Mouse (Mus musculus): ENCODE measurements around the gene 1700022I11Rik. TPM values are rescaled to one million over a fixed set of nuclear protein-coding genes. Genes with fewer than 3 reads are reported as not detected.

1700022I11Rik gene
- polyA plus RNA-seq, 1 experiment from 2014 or later, result 0.47 TPM

GRCm38 (mm10) chr4:42933630-42934029 lies 35.8 kb upstream of the 1700022I11Rik start:
- whole genome bisulfite sequencing, result 11% methylated on average over 22 of the region's 22 CpGs
- ATAC-seq (peak; percentile 73; the same call in 1 of the 2 replicates), DNase-seq (ENCODE audit: low spot score) (peak; percentile 61)
- H3K27me3 ChIP-seq (replicated peaks; ENCODE audit: control insufficient read depth, insufficient read depth, low read length), result no peaks in the 10 kb centered on the region
- H3K27ac ChIP-seq (ENCODE audit: low read depth, low read length), result no peak overlapping the region
- no peak overlapping the region; the same call in 1 of the 2 replicates for H3K9ac ChIP-seq (ENCODE audit: low read length)
- peak overlapping the region; percentile 40 for H3K4me2 ChIP-seq (ENCODE audit: low read length)
- no peaks in the 10 kb centered on the region for H3K9me3 ChIP-seq (replicated peaks; ENCODE audit: control insufficient read depth, low read length)
- H3K4me1 ChIP-seq (ENCODE audit: control insufficient read depth, insufficient read depth, low read length), result peaks cover 4% of the 10 kb centered on the region; the same call in 1 of the 2 replicates
- H3K4me3 ChIP-seq (ENCODE audit: low read depth, low read length), result no peak overlapping the region
- H3K36me3 ChIP-seq (ENCODE audit: control insufficient read depth, insufficient read depth, low read length), result no peaks in the 10 kb centered on the region

- H3K9me3 ChIP-seq (replicated peaks; ENCODE audit: control insufficient read depth, low read length), result no peaks in the 10 kb centered on the region
- no peak for ATAC-seq
- 0 out of 2 replicates have a peak, but pooled peaks cover 2% of the 10 kb centered on the region for H3K36me3 ChIP-seq (ENCODE audit: control insufficient read depth, insufficient read depth, low read length)
- H3K27me3 ChIP-seq (replicated peaks; ENCODE audit: control insufficient read depth, insufficient read depth, low read length), result no peaks in the 10 kb centered on the region
- 81% methylated on average over 7 of the region's 7 CpGs for WGBS
- DNase-seq (ENCODE audit: low spot score), result no peak
- H3K4me3 ChIP-seq (ENCODE audit: low read depth, low read length), result no peak overlapping the region
- H3K4me2 ChIP-seq (ENCODE audit: low read length), result no peak overlapping the region
- H3K4me1 ChIP-seq (ENCODE audit: control insufficient read depth, insufficient read depth, low read length), result peaks cover 15% of the 10 kb centered on the region
- no peak overlapping the region for H3K9ac ChIP-seq (ENCODE audit: low read length)
- H3K27ac ChIP-seq (ENCODE audit: low read depth, low read length), result no peak overlapping the region
Observed at GRCm38 (mm10) chr4:42941396-42941795, 28.0 kb upstream of the 1700022I11Rik start.

GRCm38 (mm10) chr4:42943341-42943740 lies 26.1 kb upstream of the 1700022I11Rik start:
- DNase-seq (ENCODE audit: low spot score) (peak; percentile 90), ATAC-seq (peak; percentile 66)
- Histone ChIP-seq H3K4me2 (ENCODE audit: low read length) (no peak overlapping the region), H3K9me3 (replicated peaks; ENCODE audit: control insufficient read depth, low read length) (no peaks in the 10 kb centered on the region), H3K9ac (ENCODE audit: low read length) (no peak overlapping the region), H3K27ac (ENCODE audit: low read depth, low read length) (peak overlapping the region; percentile 40; the same call in 1 of the 2 replicates), H3K27me3 (replicated peaks; ENCODE audit: control insufficient read depth, insufficient read depth, low read length) (no peaks in the 10 kb centered on the region), H3K4me1 (ENCODE audit: control insufficient read depth, insufficient read depth, low read length) (peaks cover 30% of the 10 kb centered on the region), H3K4me3 (ENCODE audit: low read depth, low read length) (no peak overlapping the region), H3K36me3 (ENCODE audit: control insufficient read depth, insufficient read depth, low read length) (0 out of 2 replicates have a peak, but pooled peaks cover 2% of the 10 kb centered on the region)
- WGBS, result 26% methylated on average over 5 of the region's 5 CpGs

GRCm38 (mm10) chr4:42944185-42944584 lies 25.2 kb upstream of the 1700022I11Rik start:
- no peaks in the 10 kb centered on the region for H3K27me3 ChIP-seq (replicated peaks; ENCODE audit: control insufficient read depth, insufficient read depth, low read length)
- ATAC-seq (no peak), DNase-seq (ENCODE audit: low spot score) (no peak)
- peaks cover 36% of the 10 kb centered on the region for H3K4me1 ChIP-seq (ENCODE audit: control insufficient read depth, insufficient read depth, low read length)
- no peaks in the 10 kb centered on the region for H3K9me3 ChIP-seq (replicated peaks; ENCODE audit: control insufficient read depth, low read length)
- H3K27ac ChIP-seq (ENCODE audit: low read depth, low read length), result no peak overlapping the region
- no peak overlapping the region for H3K4me2 ChIP-seq (ENCODE audit: low read length)
- H3K36me3 ChIP-seq (ENCODE audit: control insufficient read depth, insufficient read depth, low read length), result 0 out of 2 replicates have a peak, but pooled peaks cover 2% of the 10 kb centered on the region
- H3K4me3 ChIP-seq (ENCODE audit: low read depth, low read length), result no peak overlapping the region
- H3K9ac ChIP-seq (ENCODE audit: low read length), result no peak overlapping the region
- WGBS, result 74% methylated on average over 9 of the region's 9 CpGs

- H3K36me3 ChIP-seq (ENCODE audit: control insufficient read depth, insufficient read depth, low read length), result no peaks in the 10 kb centered on the region
- no peak for ATAC-seq
- no peaks in the 10 kb centered on the region for H3K27me3 ChIP-seq (replicated peaks; ENCODE audit: control insufficient read depth, insufficient read depth, low read length)
- no peak overlapping the region for H3K4me3 ChIP-seq (ENCODE audit: low read depth, low read length)
- no peak overlapping the region for H3K4me2 ChIP-seq (ENCODE audit: low read length)
- no peak for DNase-seq (ENCODE audit: low spot score)
- 21% methylated on average over 6 of the region's 6 CpGs for WGBS
- no peaks in the 10 kb centered on the region for H3K9me3 ChIP-seq (replicated peaks; ENCODE audit: control insufficient read depth, low read length)
- H3K27ac ChIP-seq (ENCODE audit: low read depth, low read length), result no peak overlapping the region
- no peak overlapping the region for H3K9ac ChIP-seq (ENCODE audit: low read length)
- peaks cover 37% of the 10 kb centered on the region for H3K4me1 ChIP-seq (ENCODE audit: control insufficient read depth, insufficient read depth, low read length)
Observed at GRCm38 (mm10) chr4:42945043-42945442, 24.4 kb upstream of the 1700022I11Rik start.

GRCm38 (mm10) chr4:42945445-42945844 lies 24.0 kb upstream of the 1700022I11Rik start:
- Histone ChIP-seq H3K27me3 (replicated peaks; ENCODE audit: control insufficient read depth, insufficient read depth, low read length) (no peaks in the 10 kb centered on the region), H3K27ac (ENCODE audit: low read depth, low read length) (no peak overlapping the region), H3K4me2 (ENCODE audit: low read length) (no peak overlapping the region), H3K9me3 (replicated peaks; ENCODE audit: control insufficient read depth, low read length) (no peaks in the 10 kb centered on the region), H3K4me3 (ENCODE audit: low read depth, low read length) (no peak overlapping the region), H3K9ac (ENCODE audit: low read length) (no peak overlapping the region), H3K4me1 (ENCODE audit: control insufficient read depth, insufficient read depth, low read length) (peaks cover 38% of the 10 kb centered on the region), H3K36me3 (ENCODE audit: control insufficient read depth, insufficient read depth, low read length) (no peaks in the 10 kb centered on the region)
- DNase-seq (ENCODE audit: low spot score), result no peak
- no peak for ATAC-seq
- WGBS, result 86% methylated on average over 3 of the region's 3 CpGs

GRCm38 (mm10) chr4:42945952-42946351 lies 23.5 kb upstream of the 1700022I11Rik start:
- peak overlapping the region; percentile 79 for H3K27ac ChIP-seq (ENCODE audit: low read depth, low read length)
- peak overlapping the region; percentile 39 for H3K4me2 ChIP-seq (ENCODE audit: low read length)
- no peaks in the 10 kb centered on the region for H3K36me3 ChIP-seq (ENCODE audit: control insufficient read depth, insufficient read depth, low read length)
- H3K27me3 ChIP-seq (replicated peaks; ENCODE audit: control insufficient read depth, insufficient read depth, low read length), result no peaks in the 10 kb centered on the region
- H3K9ac ChIP-seq (ENCODE audit: low read length), result no peak overlapping the region
- DNase-seq (ENCODE audit: low spot score), result peak; percentile 90
- H3K4me1 ChIP-seq (ENCODE audit: control insufficient read depth, insufficient read depth, low read length), result peaks cover 43% of the 10 kb centered on the region
- no peaks in the 10 kb centered on the region for H3K9me3 ChIP-seq (replicated peaks; ENCODE audit: control insufficient read depth, low read length)
- no peak overlapping the region for H3K4me3 ChIP-seq (ENCODE audit: low read depth, low read length)
- ATAC-seq, result no peak
- 3% methylated on average over 5 of the region's 5 CpGs for WGBS

- Histone ChIP-seq H3K4me3 (ENCODE audit: low read depth, low read length) (no peak overlapping the region), H3K4me2 (ENCODE audit: low read length) (peak overlapping the region; percentile 39), H3K27ac (ENCODE audit: low read depth, low read length) (peak overlapping the region; percentile 79), H3K9ac (ENCODE audit: low read length) (peak overlapping the region; percentile 26), H3K27me3 (replicated peaks; ENCODE audit: control insufficient read depth, insufficient read depth, low read length) (no peaks in the 10 kb centered on the region), H3K9me3 (replicated peaks; ENCODE audit: control insufficient read depth, low read length) (no peaks in the 10 kb centered on the region), H3K36me3 (ENCODE audit: control insufficient read depth, insufficient read depth, low read length) (0 out of 2 replicates have a peak, but pooled peaks cover 1% of the 10 kb centered on the region), H3K4me1 (ENCODE audit: control insufficient read depth, insufficient read depth, low read length) (peaks cover 48% of the 10 kb centered on the region)
- ATAC-seq, result peak; percentile 38
- WGBS, result 32% methylated on average over 10 of the region's 10 CpGs
- DNase-seq (ENCODE audit: low spot score), result peak; percentile 96
Observed at GRCm38 (mm10) chr4:42946733-42947290, 22.6 kb upstream of the 1700022I11Rik start.

- Histone ChIP-seq H3K4me3 (ENCODE audit: low read depth, low read length) (no peak overlapping the region), H3K4me2 (ENCODE audit: low read length) (peak overlapping the region; percentile 80), H3K9ac (ENCODE audit: low read length) (peak overlapping the region; percentile 33; the same call in 1 of the 2 replicates), H3K27ac (ENCODE audit: low read depth, low read length) (peak overlapping the region; percentile 70), H3K4me1 (ENCODE audit: control insufficient read depth, insufficient read depth, low read length) (peaks cover 53% of the 10 kb centered on the region), H3K27me3 (replicated peaks; ENCODE audit: control insufficient read depth, insufficient read depth, low read length) (no peaks in the 10 kb centered on the region), H3K9me3 (replicated peaks; ENCODE audit: control insufficient read depth, low read length) (no peaks in the 10 kb centered on the region), H3K36me3 (ENCODE audit: control insufficient read depth, insufficient read depth, low read length) (peaks cover 8% of the 10 kb centered on the region; the same call in 1 of the 2 replicates)
- ATAC-seq, result no peak
- peak; percentile 21 for DNase-seq (ENCODE audit: low spot score)
- WGBS, result 51% methylated on average over 13 of the region's 13 CpGs
Observed at GRCm38 (mm10) chr4:42948527-42948926, 20.9 kb upstream of the 1700022I11Rik start.

All from forebrain, embryonic 14.5 days (tissue).